15 mouse cellular contexts compared by ENCODE assay signal in the genomic region with DNA sequence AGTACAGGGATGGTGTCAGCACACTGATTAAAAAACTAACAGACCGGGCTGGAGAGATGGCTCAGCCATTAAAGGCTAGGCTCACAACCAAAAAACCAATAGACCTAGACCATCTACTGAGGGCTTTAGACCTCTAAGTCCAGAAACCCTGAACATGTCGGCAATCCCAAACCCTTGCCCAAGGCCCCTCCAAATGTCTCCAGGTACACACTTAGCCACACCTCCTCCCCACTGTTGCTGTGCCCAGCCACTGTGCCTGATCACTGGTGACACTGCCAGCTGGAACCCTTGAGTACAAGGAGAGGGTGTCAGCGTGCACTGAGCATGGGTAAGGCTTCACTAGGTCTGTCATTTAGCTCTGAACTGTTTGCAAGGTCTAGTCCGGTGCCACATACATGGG. TPM values are rescaled to one million over a fixed set of nuclear protein-coding genes. Genes with fewer than 3 reads are reported as not detected.
DNase-seq lines count a peak whose midpoint lies in the region; ATAC-seq lines count a peak whose summit lies in the region.
"Had no signal": no experiment of that assay in that cellular context is flagged by ENCODE, and none has a peak within 500 bp of the region (broad histone marks: within the 10 kb centered on the region; RNA-seq: fewer than 3 reads in every experiment).

No protein-coding gene starts in this region.

- no peaks in the 10 kb centered on the region for H3K27me3 ChIP-seq in kidney, embryonic 16.5 days (ENCODE audit: insufficient read depth, low read length)
- H3K27me3 ChIP-seq: forebrain, embryonic 13.5 days; heart, embryonic 12.5 days; hindbrain, embryonic 15.5 days; Patski had no signal

- ATAC-seq in kidney, embryonic 16.5 days (ENCODE audit: low FRiP score, low TSS enrichment) = no peak
- ATAC-seq: activated CD4-positive, CD25-positive, alpha-beta regulatory T cell, adult 4 months; forebrain, embryonic 13.5 days; forebrain, postnatal 0 days; Patski had no signal

- no peak overlapping the region for H3K4me3 ChIP-seq in kidney, embryonic 16.5 days (ENCODE audit: low read length)
- H3K4me3 ChIP-seq: embryonic facial prominence, embryonic 10.5 days; forebrain, embryonic 13.5 days; heart, embryonic 12.5 days; hindbrain, embryonic 15.5 days had no signal

- H3K36me3 ChIP-seq in kidney, embryonic 16.5 days (ENCODE audit: insufficient read depth, low read length) = peaks cover 17% of the 10 kb centered on the region

- peak; percentile 43 to 68 for DNase-seq in cerebellum, postnatal 14 days
- DNase-seq in cerebellum, adult 9-10 months = no peak
- peak; percentile 76 for DNase-seq in kidney, adult 11 months
- no peak for DNase-seq in kidney, postnatal 4 days
- peak; percentile 30 to 78 for DNase-seq in kidney, postnatal 25 days
- DNase-seq: adrenal gland, postnatal 14 days; cerebellum, adult 18-20 months; forebrain, postnatal 0 days had no signal

- no peaks in the 10 kb centered on the region for H3K9me3 ChIP-seq in kidney, embryonic 16.5 days (ENCODE audit: low read length)
- H3K9me3 ChIP-seq: embryonic facial prominence, embryonic 10.5 days; forebrain, embryonic 13.5 days; heart, embryonic 12.5 days; hindbrain, embryonic 15.5 days had no signal

- H3K9ac ChIP-seq in kidney, embryonic 16.5 days (replicated peaks; ENCODE audit: low read length) = no peak overlapping the region
- H3K9ac ChIP-seq: forebrain, embryonic 13.5 days; forebrain, postnatal 0 days; heart, embryonic 12.5 days; hindbrain, embryonic 15.5 days had no signal

- peaks cover 14% of the 10 kb centered on the region for H3K4me1 ChIP-seq in kidney, embryonic 16.5 days (ENCODE audit: insufficient read depth, low read length)

- no peak overlapping the region for H3K4me2 ChIP-seq in kidney, embryonic 16.5 days (replicated peaks; ENCODE audit: low read depth, low read length)
- H3K4me2 ChIP-seq: forebrain, embryonic 13.5 days; heart, embryonic 12.5 days; hindbrain, embryonic 15.5 days had no signal

- 81% methylated on average over 4 of the region's 4 CpGs for WGBS in kidney, embryonic 16.5 days

- H3K27ac ChIP-seq in kidney, embryonic 16.5 days (ENCODE audit: low read length) = no peak overlapping the region
- H3K27ac ChIP-seq: embryonic facial prominence, embryonic 10.5 days; forebrain, embryonic 13.5 days; hindbrain, embryonic 15.5 days had no signal

RNA-seq across cellular contexts. Expression of a gene that starts 3.8 kb away (rescaled TPM):
- 25.7 and 28.9 TPM in 2 replicates for polyA plus RNA-seq in kidney, embryonic 16.5 days (2015; fragmentation: Nextera tagmentation; extraction: Ambion mirVana)

RNA-seq across cellular contexts. Expression of a gene that starts 53.1 kb away (rescaled TPM):
- 101 and 109 TPM in 2 replicates for polyA plus RNA-seq in kidney, embryonic 16.5 days (2015; fragmentation: Nextera tagmentation; extraction: Ambion mirVana)

RNA-seq across cellular contexts. Expression of a gene that starts 53.6 kb away (rescaled TPM):
- 35.1 and 40.3 TPM in 2 replicates for polyA plus RNA-seq in kidney, embryonic 16.5 days (2015; fragmentation: Nextera tagmentation; extraction: Ambion mirVana)

Comparison
In these comparisons a context has a peak if more than half of its experiments do, and no peak if none do; other contexts are left out.
1. DNase-seq: peak in cerebellum, postnatal 14 days (2 of 2), kidney, adult 11 months (single experiment) and kidney, postnatal 25 days (2 of 2); none in cerebellum, adult 9-10 months (single experiment) and kidney, postnatal 4 days (0 of 2).